Mouse (Mus musculus) neutrophil, adult 5-6 weeks (primary cell): Measurements from ENCODE around the gene Dctd. TPM values are rescaled to one million over a fixed set of nuclear protein-coding genes. Genes with fewer than 3 reads are reported as not detected.

Experiments used
- total RNA-seq: library from RNA; stranded (forward); fragments of 200-1000 nt; gene quantifications from 2 replicates; pipeline ENCODE4 v1.2.3, GENCODE M21; 2017

Gene Dctd
- total RNA-seq, 1 experiment from 2014 or later: not detected

Other genes starting within 250 kb of the Dctd start
- 1.8 and 2.1 TPM in 2 replicates for gene Wwc2, start 108.2 kb upstream of the Dctd start, total RNA-seq